Mouse (Mus musculus): Measurements from ENCODE around the gene Tomt.

Gene Tomt

GRCm38 (mm10) chr7:101900331-101901097, 5.6 kb downstream of the Tomt start:
- no peak for DNase-seq

DNA sequence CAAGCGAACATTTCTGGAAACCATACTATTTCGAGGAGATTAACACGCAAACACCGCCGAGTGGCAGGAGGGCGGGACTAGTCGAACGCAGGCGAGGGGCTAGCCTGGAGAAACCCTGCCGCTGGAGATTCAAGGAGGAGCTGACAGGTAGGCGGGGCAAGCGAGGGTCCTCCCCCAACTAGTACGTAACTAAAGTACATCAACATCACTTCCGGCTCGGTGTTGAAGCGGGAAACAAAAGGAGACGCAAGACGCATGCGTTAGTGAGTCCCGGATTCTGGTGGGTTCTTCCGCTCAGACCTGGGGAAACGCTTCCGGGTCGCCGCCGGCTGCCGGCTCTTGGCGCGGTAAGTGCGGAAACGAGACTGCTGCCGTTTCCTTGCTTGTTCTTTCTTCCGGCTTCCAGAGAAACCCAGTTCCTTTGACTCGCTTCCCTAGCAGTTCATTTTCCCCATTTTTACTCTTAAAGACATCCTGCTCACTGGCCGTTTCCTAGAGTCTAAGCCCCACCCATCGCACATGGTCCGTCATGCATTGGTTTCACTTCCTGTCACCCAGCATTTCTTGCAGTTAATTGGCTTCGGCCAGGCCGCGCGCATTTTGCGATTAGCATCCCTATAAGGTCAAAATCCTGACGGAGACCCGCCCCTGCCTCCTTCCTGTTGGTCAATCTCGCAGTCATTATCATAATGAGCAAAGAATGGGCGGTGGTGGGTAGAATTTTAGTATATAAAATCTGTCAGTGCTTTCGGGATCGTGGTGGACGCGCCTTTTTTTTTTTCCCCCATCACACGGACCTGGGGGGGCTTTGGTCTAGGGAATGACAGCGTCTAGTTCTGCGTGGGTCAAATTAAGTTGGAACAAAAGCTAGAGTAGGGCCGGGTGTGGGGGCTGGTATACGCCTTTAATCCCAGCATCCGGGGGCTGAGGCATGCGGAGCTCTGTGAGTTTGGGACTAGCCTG, 9.8 kb downstream of the Tomt start:
- DNase-seq = peak; percentile 93 to 94

GRCm38 (mm10) chr7:101895695-101896094, 10.5 kb downstream of the Tomt start:
- no peak for DNase-seq

- no peak for DNase-seq
Observed at GRCm38 (mm10) chr7:101888460-101888859, 17.7 kb downstream of the Tomt start.

- no peak for DNase-seq
Observed at GRCm38 (mm10) chr7:101886274-101886673, 19.9 kb downstream of the Tomt start.

DNA sequence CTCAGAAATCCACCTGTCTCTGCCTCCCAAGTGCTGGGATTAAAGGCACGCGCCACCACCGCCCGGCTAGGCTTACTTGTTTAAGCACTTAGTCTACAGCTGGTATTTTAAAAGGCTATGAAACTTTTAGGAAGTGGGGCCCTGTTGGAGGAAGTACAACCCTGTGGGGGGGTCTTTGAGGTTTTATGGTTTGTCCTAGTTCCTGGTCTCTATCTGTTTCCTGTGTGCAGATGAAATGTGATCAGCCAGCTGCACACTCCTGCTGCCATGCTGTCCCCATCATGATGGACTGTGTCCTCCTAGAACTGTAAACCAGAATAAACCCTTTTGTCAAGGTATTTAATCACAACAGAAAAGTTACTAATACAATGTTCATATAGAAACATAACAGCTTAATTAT, 22.0 kb downstream of the Tomt start:
- no peak for DNase-seq

- DNase-seq = no peak
Observed at GRCm38 (mm10) chr7:101882413-101883154, 23.6 kb downstream of the Tomt start.

GRCm38 (mm10) chr7:101880855-101881254, 25.3 kb downstream of the Tomt start:
- DNase-seq = no peak

- no peak for DNase-seq
Observed at GRCm38 (mm10) chr7:101875978-101876377, 30.2 kb downstream of the Tomt start.

GRCm38 (mm10) chr7:101871296-101871695, 34.9 kb downstream of the Tomt start:
- no peak for DNase-seq

DNA sequence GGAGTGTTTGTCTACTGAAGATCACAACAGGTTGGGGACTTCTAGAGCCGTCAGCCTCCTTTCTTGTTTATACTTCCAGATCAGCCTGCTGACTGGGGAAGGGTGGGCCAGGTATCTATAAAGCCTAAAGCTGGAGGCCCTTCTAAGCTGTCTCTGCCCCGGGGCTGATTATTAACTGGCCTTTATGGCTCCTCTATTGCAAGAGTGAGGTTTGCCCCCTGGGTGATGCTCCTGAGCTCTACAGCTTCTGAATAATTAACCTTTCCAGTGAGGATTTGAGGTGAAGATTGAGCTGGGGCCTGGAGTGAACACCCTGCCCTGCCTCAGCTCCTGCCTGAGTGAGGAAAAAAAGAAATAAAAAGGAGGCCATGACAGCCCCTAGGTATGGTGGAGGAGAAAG, 35.5 kb downstream of the Tomt start, which contains the start of gene Folr1:
TSS of gene Folr1 (minus strand) at position 160 of the 400 bp plus-strand sequence.
- DNase-seq = no peak

GRCm38 (mm10) chr7:101869163-101869500, 37.0 kb downstream of the Tomt start:
- no peak for DNase-seq

DNA sequence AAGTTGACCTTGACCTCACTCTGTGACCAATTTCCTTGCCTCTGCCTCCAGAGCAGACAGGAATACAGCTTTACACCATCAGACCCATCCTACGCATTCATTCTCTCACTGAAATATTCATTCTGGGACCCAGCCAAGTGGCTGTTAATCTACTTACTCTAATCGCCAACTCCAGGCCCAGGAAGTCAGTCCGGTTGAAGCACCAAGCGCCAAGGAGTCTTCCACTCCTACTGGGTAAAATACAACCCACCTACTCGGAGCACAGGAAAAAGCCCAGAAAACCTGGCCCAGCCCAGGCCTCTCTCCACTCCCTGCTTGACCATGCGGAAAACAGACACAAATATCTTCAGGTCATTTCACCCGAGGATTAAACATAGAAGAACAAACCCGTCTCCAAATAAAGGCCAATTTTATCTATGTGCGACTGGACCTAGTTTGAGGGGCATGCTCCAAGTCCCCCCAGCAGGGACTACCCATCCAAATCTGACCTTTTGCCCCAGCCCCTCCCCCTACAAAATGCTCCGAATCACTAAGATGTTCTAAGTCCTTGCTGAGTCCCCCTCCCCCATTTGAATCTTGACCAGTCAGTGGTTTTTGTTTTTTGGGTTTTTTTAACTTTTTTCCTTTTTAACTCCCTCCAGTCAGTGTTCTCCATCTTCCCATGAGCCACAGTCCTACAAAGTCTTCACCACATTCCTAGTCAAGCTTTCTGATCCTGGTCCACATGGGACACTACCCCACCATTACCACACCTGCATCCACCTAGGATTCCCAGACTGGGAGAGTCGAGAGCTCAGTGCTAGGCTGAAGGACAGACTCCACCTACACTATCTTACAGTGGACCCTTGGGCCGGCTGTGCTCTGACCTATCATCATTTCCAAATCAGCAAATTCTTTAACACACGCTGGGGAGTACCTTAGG, 37.7 kb downstream of the Tomt start:
- no peak for DNase-seq

DNA sequence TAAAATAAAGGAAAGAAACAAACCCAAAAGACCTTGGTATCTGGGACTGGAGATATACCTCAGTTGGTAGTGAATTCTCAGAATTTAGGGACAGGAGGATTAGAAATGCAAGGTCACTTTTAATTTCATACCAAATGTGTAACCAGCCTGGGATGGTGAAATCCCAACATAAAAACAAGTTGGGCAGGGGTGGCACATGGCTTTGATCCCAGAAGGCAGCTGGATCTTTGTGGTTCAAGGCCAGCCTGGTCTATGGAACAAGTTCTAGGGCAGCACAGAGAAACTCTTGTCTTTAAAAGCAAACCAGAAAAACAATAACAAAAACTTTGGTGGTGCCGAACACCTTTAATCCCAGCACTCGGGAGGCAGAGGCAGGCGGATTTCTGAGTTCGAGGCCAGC, 38.7 kb downstream of the Tomt start:
- no peak for DNase-seq

DNA sequence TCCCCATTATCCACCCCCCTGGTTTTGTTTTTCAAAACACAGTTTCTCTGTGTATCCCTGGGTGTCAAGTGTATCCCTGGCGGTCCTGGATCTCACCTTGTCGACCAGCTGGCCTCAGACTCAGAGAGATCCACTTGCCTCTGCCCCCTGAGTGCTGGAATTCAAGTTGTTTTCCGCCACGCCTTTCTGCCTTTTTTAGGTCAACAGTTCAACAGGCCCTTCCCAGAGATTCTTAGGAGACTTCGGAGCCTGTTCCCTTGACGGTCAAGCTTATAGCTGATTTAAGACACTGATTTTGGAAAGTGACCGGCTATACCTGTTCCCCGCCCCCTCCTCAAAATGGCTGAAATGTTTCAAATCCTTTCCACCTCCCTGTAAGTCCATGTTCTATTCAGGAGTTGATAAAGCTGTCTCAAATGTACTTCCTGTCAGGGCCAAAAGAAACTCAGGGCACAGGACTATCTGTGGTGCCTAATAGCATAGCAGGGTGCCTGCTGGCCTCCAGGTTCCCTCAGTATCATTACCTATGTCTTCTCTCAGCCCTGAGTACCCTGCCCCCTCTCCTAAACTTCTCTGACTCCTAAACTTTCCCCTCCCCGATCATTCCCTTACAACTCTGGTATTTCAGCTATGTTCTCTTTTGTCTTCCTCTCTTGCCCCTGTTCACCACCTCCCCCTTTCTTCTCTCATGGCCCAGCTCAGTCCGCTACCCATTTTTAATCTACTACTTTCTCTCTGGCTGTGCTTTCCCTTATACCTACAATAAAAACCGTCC, 39.5 kb downstream of the Tomt start:
- no peak for DNase-seq

GRCm38 (mm10) chr7:101863415-101863814, 42.7 kb downstream of the Tomt start, which contains the start of gene Anapc15:
Gene Anapc15 (plus strand): TSS chr7:101863715.
- no peak for DNase-seq

DNA sequence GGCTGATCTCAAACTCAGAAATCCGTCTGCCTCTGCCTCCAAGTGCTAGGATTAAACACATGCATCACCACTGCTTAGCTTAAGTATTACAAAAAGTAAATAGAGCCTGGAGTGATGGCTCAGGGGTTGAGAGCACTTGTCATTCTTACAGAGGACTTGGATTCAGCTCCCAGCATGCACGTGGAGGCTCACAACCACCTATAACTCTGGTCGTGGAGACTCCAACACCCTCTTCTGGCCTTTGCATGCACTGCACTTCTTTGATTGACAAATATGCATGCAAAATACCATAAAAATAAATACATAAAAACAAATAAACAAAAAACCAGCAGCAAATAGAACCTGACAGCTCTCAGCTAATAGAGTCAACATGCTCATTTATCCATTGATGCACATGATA, 43.9 kb downstream of the Tomt start:
- DNase-seq = no peak

DNA sequence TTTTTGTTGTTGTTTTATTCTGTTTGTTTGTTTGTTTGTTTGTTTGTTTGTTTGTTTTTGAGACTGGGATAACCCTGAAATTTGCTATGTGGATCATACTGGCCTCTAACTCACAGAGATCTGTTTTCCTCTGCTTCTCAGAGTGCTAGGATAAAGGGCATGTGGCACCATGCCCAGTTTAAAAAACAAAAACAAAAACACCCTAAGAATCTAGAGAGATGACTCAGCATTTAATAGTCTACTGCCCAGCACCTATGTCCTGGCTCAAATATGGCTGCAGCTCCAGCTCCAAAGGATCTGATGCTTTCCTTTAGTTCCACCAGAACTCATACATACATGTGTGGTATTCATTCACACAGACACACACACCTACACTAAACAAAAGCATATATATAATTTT, 45.2 kb downstream of the Tomt start:
- no peak for DNase-seq

DNA sequence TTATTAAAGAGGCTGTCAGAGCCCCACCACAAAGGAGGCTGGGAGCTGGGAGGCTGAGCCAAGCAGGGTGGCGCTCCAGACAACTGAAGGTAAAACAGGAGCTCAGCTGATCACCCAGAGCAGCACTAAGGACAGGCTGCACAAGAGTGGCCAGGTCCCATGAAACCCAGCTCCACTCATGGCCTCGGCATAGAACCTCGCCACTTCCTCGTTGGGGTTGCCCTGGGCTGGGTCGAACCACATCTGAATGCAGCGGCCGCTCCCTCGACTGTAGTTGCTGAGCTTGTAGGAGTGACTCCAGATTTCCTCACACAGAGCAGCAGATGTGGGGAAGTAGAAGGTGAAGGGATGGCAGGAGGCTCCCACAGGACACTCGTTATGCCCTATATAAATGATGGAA, 47.8 kb downstream of the Tomt start:
- DNase-seq = peak; percentile 11 to 15

- no peak for DNase-seq
Observed at GRCm38 (mm10) chr7:101857094-101857493, 49.1 kb downstream of the Tomt start, which contains the start of gene Folr2. Gene Folr2 (minus strand): TSS chr7:101857194.

DNA sequence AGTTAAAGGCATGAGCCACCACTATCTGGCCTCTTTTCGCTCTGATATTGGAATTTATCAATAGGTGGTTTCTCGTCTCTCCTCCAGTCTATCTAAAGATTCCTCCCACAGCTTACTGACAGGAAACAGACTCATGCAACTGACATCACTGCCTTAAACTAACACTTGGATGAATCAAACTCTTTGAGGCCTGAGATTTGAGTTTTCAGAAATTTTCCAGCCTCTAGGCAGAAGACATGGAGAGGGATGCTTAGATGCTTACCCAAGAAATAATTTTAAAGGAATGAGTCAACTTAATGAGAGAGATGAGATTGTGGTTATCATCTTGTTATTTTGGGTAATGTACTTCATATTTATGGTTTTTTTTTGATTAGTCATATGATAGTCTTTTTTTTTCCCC, 52.3 kb downstream of the Tomt start:
- DNase-seq = no peak
